Mouse (Mus musculus) megakaryocyte, embryonic 14.5 days (primary cell): ENCODE data around the gene Cxcl10.

ENCODE experiments used
- FLI1 ChIP-seq: IDR thresholded peaks from 2 replicates; pipeline ENCODE4 v1.6.1; 2012; ENCODE audit warnings: low read length, inconsistent platforms, mixed read lengths
- GATA1 ChIP-seq: IDR thresholded peaks from 3 replicates; pipeline ENCODE4 v1.6.1; 2012; ENCODE audit warnings: mixed read lengths, low read length, inconsistent platforms, borderline replicate concordance

- TF ChIP-seq FLI1 (no peak), GATA1 (no peak)
Measured at GRCm38 (mm10) chr5:92321631-92322400, 26.9 kb downstream of the Cxcl10 start.
